Mouse (Mus musculus) lung, postnatal 10 days (tissue): Measurements from ENCODE around the gene Klk9.

ENCODE experiments used
- DNase-seq: peaks from one replicate; pipeline ENCODE4 v3.0.0; 2021

Klk9 gene

DNA sequence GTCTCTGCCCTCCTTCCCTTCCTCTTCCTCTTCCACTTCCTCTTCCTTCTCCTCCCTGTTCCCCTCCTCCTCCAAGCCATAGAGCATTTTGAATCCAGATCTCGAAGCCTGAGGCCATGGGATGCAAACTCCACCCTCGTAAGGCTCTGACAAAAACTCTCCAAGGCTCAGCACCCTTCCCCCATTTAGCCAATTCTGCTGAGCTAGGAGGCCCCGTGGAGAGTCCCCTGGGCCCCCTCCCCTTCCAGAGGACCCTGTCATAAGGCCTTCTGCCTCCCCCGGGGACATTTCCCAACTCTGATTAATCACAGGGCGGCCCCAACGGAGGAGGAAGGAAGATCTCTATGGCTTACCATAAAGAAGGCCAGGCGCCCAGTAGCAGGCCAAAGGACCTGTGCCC is at the start of gene Klk9:
TSS of gene Klk9 (plus strand) at position 301 of the 400 bp plus-strand sequence.
- DNase-seq, result no peak

- DNase-seq, result peak; percentile 31
Observed at GRCm38 (mm10) chr7:43747788-43748187, 43.9 kb upstream of the Klk9 start.

DNA sequence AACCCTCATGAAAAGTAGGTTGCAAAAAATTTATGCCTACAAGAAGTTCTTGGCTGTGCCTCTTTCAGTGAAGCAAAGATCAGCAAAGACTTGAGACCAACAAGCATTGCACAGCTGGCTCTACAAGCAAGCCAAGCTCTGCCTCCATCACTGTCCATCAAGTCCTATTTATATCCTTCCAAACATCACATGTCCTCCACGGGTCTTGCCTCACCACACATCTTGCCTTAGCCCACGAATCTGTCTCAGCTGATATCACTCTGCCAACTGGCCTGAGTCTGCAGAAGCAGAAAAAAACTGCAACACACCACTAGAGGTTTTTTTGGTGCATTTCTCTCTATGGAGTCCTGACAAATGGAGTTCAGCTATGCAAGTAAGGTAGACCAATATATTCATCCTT is 38.9 kb upstream of the Klk9 start:
- no peak for DNase-seq

DNA sequence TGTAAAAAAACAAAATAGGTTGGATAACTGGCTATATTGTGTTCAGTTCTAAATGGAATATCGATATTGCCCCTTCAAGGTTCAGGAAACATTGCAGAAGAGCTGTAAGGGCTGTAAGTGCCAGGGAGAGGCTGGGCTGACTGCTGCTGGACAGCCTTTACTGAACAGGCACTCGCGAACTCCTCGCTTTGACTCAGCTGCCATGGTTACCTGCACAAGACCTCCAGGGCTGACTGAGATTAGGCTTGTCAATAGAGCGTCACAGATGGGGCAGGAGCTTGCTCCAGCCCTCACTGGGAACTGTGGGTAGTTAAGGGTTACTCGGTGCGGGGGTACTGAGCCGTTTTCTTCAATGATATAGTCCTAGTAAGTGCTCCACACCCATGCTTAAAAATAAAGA is 25.2 kb upstream of the Klk9 start:
- DNase-seq, result no peak

DNA sequence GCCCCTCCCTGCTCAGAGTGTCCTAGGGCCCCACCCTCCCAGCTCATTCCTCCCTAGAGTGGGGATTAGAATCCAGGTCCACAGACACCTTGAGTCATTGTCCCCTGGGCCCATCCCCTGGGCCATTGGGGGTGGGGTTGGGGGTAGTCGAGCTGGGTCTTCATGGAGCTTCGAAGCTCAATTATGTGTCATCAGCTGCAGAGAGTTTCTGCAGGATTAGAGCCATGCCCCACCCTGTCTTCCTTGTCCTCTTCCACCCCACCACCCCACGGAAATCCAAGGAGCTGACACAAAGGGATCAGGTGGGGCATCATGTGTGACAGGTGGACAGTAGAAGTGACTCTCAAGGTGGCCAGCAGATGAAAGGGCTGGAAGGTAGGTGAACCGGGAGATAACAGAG is 23.1 kb upstream of the Klk9 start, which contains the start of gene Klk12:
TSS of gene Klk12 (plus strand) at position 301 of the 400 bp plus-strand sequence.
- no peak for DNase-seq

GRCm38 (mm10) chr7:43769636-43770035 is 22.1 kb upstream of the Klk9 start:
- DNase-seq, result no peak

- no peak for DNase-seq
Observed at GRCm38 (mm10) chr7:43770701-43771100, 21.0 kb upstream of the Klk9 start.

DNA sequence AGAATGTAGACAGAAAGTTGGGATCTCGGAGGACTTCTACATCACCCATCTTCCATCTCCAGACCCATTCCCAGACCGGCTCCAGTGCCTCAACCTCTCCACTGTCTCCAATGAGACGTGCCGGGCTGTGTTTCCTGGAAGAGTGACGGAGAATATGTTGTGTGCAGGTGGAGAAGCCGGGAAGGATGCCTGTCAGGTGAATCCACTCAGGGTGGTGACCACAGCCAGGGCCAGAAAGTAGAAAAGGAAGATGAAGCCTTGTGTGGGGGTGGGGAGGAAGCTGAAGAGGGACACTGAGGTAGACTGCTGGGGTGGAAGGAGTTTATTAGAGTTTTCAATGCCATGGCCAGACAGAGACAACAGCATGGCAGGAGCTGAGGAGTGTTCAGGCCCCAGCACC is 19.8 kb upstream of the Klk9 start:
- DNase-seq, result no peak

DNA sequence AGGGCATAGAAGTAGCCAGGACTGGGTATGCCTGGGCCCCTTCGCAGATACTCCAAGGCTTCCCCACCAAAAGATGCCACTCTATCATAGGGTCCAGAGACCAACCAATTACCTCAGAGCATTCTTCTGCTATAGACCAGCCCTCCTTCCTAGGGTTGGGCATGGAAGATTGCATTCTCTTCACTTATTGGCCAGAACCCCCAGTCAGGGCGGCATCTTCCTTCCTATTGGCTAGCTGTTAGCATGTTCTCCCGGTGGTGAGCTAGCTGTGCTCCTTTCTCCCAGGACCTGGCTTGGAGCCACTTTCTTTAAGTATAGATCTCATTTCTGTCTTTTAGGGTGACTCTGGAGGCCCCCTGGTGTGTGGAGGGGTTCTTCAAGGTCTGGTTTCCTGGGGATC is 18.8 kb upstream of the Klk9 start:
- no peak for DNase-seq

GRCm38 (mm10) chr7:43774364-43774763 is 17.3 kb upstream of the Klk9 start, which contains the start of gene Klk11:
Gene Klk11, plus strand, starts transcription at chr7:43774604.
- DNase-seq, result no peak

DNA sequence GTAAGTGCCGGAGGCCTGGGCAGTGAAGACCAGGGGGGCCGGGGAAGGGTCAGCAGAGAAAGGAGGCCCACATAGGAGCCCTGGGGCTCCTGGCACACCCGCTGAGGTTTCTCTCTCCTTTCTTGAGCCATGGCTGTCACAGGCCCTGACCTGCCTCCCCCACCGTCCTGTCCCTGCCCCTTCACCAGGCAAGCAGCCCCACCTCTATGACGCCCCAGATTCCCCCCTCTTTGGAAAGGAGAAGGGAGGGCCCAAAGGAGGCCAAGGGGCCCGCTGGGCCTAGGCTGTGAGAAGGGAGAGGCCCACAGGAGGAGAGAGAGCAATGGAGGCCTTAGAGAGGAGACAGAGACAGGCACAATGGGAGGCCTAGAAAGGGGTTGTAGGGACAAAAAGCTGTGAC is 16.9 kb upstream of the Klk9 start:
- no peak for DNase-seq

DNA sequence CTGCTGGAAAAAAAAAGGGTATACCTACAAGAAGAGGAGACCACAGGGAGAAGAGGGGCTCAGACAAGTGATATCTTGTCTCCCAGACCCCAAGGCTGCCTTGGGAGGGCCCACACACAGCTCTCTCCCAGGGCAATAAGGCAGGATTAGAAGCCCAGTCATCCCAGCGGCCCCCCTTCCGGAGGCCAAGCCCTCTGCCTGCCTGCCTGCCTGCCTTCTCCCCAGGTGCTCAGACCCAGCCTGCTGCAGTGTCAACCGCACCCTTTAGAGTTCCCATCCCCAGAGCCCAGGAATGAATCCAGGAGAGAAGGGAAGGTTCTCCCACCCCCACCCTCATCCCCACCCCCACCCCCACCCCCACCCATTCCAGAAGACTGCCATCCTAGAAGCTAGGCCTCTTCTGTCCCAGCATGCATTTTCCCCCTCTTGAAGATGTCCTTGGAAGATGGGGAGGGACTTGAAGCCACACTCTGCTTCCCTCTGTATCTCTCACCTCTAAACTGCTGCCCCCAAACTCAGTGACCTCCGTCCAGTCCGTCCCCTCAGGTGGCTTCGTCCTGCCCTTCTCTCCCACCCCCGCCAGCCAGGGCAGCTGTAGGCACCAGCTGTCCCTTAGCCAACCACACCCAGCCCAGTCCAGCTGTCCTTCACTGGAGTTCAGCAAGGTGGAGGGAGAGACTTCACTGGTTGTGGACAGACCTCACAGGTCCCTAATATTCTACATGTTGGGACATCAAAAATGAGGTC is 16.2 kb upstream of the Klk9 start:
- no peak for DNase-seq

DNA sequence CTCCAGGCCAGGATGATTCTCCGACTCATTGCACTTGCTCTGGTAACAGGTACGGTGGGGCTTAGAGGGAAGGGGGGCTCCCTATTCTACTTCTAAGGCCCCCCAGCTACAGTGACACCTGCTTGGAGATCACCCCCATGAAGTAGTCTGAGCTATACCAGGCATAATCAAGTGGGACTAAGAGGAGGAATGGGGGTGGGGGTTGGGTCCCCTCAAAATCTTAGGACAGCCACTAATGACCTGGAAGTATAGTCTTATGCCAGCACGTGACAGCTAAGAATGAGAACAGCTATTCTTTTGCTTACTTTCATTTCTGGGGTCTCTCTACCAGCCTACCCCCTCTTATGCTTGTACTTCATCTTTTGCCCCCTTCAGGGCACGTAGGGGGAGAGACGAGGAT is 15.2 kb upstream of the Klk9 start:
- DNase-seq, result no peak

DNA sequence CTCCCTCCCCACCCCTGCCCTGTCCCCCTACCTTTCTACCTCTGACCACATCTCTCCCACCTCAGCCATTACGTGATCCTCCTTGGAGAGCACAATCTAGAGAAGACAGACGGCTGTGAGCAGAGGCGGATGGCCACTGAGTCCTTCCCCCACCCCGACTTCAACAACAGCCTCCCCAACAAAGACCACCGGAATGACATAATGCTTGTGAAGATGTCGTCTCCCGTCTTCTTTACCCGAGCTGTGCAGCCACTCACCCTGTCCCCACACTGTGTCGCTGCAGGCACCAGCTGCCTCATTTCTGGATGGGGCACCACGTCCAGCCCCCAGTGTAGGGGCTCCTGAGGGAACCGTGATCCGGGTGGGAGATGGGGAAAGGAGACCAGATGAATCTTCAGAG is 14.3 kb upstream of the Klk9 start:
- no peak for DNase-seq

GRCm38 (mm10) chr7:43778176-43778970 is 13.3 kb upstream of the Klk9 start:
- no peak for DNase-seq

GRCm38 (mm10) chr7:43780241-43780640 is 11.4 kb upstream of the Klk9 start:
- no peak for DNase-seq

GRCm38 (mm10) chr7:43780746-43781145 is 10.9 kb upstream of the Klk9 start, which contains the start of gene Klk10:
Gene Klk10, plus strand, starts transcription at chr7:43781035.
- DNase-seq, result no peak

DNA sequence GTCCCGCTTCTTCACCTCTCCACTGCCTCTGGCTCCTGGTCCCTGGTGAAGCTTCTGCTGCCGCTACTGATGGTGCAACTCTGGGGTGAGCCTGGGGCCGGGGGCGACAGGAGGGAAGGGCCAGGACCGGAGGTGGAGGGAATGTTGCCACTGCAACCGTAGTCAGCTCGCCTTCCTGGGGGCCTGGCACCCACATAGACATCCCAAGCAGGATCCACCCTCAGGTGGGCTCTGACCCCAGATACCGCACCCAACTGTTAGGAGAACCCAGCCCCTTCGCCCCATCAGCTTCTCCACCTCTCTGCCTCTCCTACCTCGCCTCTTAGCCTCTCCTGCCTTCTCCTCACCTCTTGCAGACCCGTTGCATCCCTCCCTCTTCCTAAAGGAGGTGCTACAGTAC is 10.2 kb upstream of the Klk9 start:
- no peak for DNase-seq

DNA sequence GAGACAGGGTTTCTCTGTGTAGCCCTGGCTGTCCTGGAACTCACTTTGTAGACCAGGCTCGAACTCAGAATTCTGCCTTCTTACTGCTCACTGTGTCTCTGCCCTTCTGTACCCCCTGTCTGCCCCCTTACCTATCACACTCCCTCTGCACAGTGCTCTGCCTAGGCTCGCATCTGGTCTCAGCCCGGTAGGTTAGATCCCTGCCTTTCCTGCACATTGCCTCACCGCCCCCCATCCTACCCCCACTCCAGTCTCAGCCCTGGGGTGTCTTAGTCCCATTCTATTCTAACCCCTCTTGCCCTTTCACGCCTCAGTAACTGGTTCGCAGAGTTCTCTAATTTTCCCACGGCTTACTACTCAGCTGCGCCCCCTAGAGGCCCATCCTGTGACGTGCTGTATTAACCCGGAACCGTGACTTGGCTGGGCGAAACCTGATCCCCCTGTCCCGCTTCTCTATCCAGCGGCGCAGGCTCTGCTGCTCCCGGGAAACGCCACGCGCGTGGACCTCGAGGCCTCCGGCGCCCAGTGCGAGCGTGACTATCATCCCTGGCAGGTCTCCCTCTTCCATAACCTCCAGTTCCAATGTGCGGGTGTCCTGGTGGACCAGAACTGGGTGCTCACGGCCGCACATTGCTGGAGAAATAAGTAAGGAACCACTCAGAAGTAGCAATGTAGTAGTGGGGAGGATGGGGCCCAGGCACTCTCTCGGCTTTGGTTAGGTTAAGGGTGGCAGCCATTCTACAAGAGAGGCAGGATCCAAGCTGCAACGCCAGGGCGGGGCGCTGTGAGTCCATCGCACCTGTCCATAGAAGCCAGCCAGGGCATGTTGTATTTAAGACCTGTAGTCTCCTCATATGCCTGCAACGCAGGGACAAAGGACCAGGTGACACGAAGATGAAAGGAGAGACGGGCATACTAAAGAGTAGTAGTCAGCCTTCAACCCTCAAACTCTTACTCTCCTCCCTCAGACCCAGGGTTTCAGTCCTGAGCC is 9.1 kb upstream of the Klk9 start:
- peak; percentile 84 for DNase-seq

GRCm38 (mm10) chr7:43785286-43785685 is 6.4 kb upstream of the Klk9 start:
- DNase-seq, result peak; percentile 28

DNA sequence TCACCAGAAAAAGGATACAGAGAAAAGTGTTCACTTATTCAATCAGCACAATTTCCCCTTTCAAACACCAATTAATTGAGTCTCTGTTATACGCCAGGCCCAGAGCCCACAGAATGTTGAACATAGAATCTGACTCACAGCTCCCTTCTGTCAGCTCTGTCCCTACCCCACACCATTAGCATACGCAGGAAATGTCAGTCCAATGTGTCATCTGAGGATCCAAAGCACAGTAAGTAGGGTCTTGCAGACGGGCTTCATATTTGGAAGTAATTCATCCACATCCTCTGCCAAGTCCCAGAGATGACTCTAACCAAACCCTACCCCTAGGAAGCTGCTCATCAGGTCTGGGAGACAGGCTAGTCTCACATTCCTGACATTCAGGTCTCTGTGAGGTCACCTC is 3.6 kb upstream of the Klk9 start:
- DNase-seq, result no peak

GRCm38 (mm10) chr7:43789295-43789694 is 2.4 kb upstream of the Klk9 start:
- no peak for DNase-seq

DNA sequence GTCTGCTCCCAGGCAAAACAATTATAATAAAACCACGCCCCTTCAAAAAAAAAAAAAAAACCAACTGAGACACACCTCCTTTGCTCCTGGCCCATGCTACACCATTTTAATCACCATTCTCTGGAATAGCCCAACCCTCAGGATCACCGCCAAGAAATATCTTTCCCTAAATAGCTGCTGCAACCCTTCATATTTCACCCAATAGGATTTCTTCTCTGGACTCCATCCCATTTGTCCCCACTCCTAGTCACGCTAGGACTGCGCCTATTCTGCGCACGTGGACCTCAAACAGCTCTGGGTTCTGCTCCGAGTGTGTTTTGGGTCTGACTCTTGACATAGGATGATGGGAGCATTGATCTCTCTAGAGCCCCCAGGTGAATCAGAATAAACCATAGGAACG is 4.7 kb downstream of the Klk9 start:
- DNase-seq, result no peak
